Comparison of ENCODE assay signal across 9 mouse cellular contexts in genomic region chr9:44500638-44501175, GRCm38 (mm10). TPM values are rescaled to one million over a fixed set of nuclear protein-coding genes. Genes with fewer than 3 reads are reported as not detected.
DNase-seq lines count a peak whose midpoint lies in the region; ATAC-seq lines count a peak whose summit lies in the region.
"Had no signal": no experiment of that assay in that cellular context is flagged by ENCODE, and none has a peak within 500 bp of the region (broad histone marks: within the 10 kb centered on the region; RNA-seq: fewer than 3 reads in every experiment).

No protein-coding gene starts in this region.

- peak overlapping the region in 1 of 2 experiments; percentile 99; a peak in 3 of 4 replicates for H3K27ac ChIP-seq in heart, embryonic 14.5 days (replicated peaks in 1 of 2; ENCODE audit: control insufficient read depth in 1 of 2, insufficient read depth in 1 of 2, low read depth in 2 of 2, low read length in 2 of 2)
- H3K27ac ChIP-seq in limb, embryonic 11.5 days (replicated peaks; ENCODE audit: low read depth, low read length): peak overlapping the region; percentile 38; the same call in 1 of the 2 replicates

- H3K9ac ChIP-seq in heart, embryonic 14.5 days (ENCODE audit: low read length): peak overlapping the region; percentile 77
- no peak overlapping the region for H3K9ac ChIP-seq in limb, embryonic 11.5 days (ENCODE audit: low read length)

- H3K9me3 ChIP-seq in heart, embryonic 14.5 days (ENCODE audit: control insufficient read depth, low read length): no peaks in the 10 kb centered on the region
- H3K9me3 ChIP-seq in limb, embryonic 11.5 days (ENCODE audit: control insufficient read depth, low read length): no peaks in the 10 kb centered on the region
- H3K9me3 ChIP-seq: midbrain, embryonic 12.5 days had no signal

- WGBS in heart, embryonic 14.5 days: 52% methylated on average over 8 of the region's 8 CpGs
- WGBS in limb, embryonic 11.5 days: 36% methylated on average over 8 of the region's 8 CpGs

- no peak for ATAC-seq in heart, embryonic 14.5 days (ENCODE audit: insufficient number of reproducible peaks, insufficient read depth, low FRiP score, low read depth)
- ATAC-seq in limb, embryonic 11.5 days (ENCODE audit: insufficient number of reproducible peaks, low FRiP score, low TSS enrichment, low read depth): no peak

- peaks cover 48% of the 10 kb centered on the region for H3K36me3 ChIP-seq in heart, embryonic 14.5 days (ENCODE audit: control insufficient read depth, insufficient read depth, low read length)
- H3K36me3 ChIP-seq in limb, embryonic 11.5 days (ENCODE audit: control insufficient read depth, insufficient read depth, low read length): peaks cover 3% of the 10 kb centered on the region; the same call in 1 of the 2 replicates

- peaks cover 46 to 58% of the 10 kb centered on the region in 2 experiments for H3K4me1 ChIP-seq in heart, embryonic 14.5 days (ENCODE audit: control insufficient read depth in 2 of 2, insufficient read depth in 2 of 2, low read length in 2 of 2)
- peaks cover 51% of the 10 kb centered on the region for H3K4me1 ChIP-seq in limb, embryonic 11.5 days (ENCODE audit: control insufficient read depth, insufficient read depth, low read length)

- H3K27me3 ChIP-seq in heart, embryonic 14.5 days (ENCODE audit: control insufficient read depth, insufficient read depth, low read length): no peaks in the 10 kb centered on the region
- H3K27me3 ChIP-seq in limb, embryonic 11.5 days (ENCODE audit: control insufficient read depth, insufficient read depth, low read length): no peaks in the 10 kb centered on the region

- peak overlapping the region; percentile 35 to 43; a peak in 2 of 4 replicates for H3K4me3 ChIP-seq in heart, embryonic 14.5 days (ENCODE audit: control insufficient read depth in 1 of 2, insufficient read depth in 1 of 2, low read depth in 1 of 2, low read length in 2 of 2)
- no peak overlapping the region for H3K4me3 ChIP-seq in limb, embryonic 11.5 days (ENCODE audit: low read depth, low read length)

- peak overlapping the region; percentile 95 for H3K4me2 ChIP-seq in heart, embryonic 14.5 days (ENCODE audit: low read length)
- H3K4me2 ChIP-seq in limb, embryonic 11.5 days (ENCODE audit: low read depth, severe bottlenecking): peak overlapping the region; percentile 41; the same call in 1 of the 2 replicates

- peak; percentile 19 for DNase-seq in urinary bladder, adult 2 months (ENCODE audit: low spot score)
- DNase-seq in urinary bladder, postnatal 14 days (ENCODE audit: low spot score): no peak
- DNase-seq in limb, embryonic 11.5 days (ENCODE audit: low spot score): no peak
- peak; percentile 6 for DNase-seq in testis, postnatal 14 days (ENCODE audit: low spot score)
- no peak for DNase-seq in Muller cell, postnatal 12 days (ENCODE audit: inconsistent ontology term)
- no peak for DNase-seq in liver
- no peak for DNase-seq in ovary, postnatal 14 days (ENCODE audit: low spot score)

RNA-seq across cellular contexts. Expression of gene Bcl9l, which starts 18.1 kb away (rescaled TPM):
- 11.1 and 29.7 TPM in 2 replicates for polyA plus RNA-seq in urinary bladder, adult 2 months (2012; rRNA removed)
- polyA plus RNA-seq in heart, embryonic 14.5 days (2014; fragmentation: Nextera tagmentation; extraction: Ambion mirVana): 12.1 and 12.5 TPM in 2 replicates
- polyA plus RNA-seq in limb, embryonic 11.5 days (2014; fragmentation: Nextera tagmentation; extraction: Ambion mirVana): 11.6 and 12.3 TPM in 2 replicates

RNA-seq across cellular contexts. Expression of gene Upk2, which starts 45.9 kb away (rescaled TPM):
- polyA plus RNA-seq in urinary bladder, adult 2 months (2012; rRNA removed): 788 and 1,023 TPM in 2 replicates
- polyA plus RNA-seq in heart, embryonic 14.5 days (2014; fragmentation: Nextera tagmentation; extraction: Ambion mirVana): not detected in 2 replicates
- polyA plus RNA-seq in limb, embryonic 11.5 days (2014; fragmentation: Nextera tagmentation; extraction: Ambion mirVana): 0.59 and 0.99 TPM in 2 replicates
- polyA plus RNA-seq: midbrain, embryonic 12.5 days had no signal

RNA-seq across cellular contexts. Expression of gene Foxr1, which starts 59.8 kb away (rescaled TPM):
- polyA plus RNA-seq in urinary bladder, adult 2 months (2012; rRNA removed): 0.28 and 0.63 TPM in 2 replicates
- polyA plus RNA-seq in heart, embryonic 14.5 days (2014; fragmentation: Nextera tagmentation; extraction: Ambion mirVana): not detected in 2 replicates
- polyA plus RNA-seq in limb, embryonic 11.5 days (2014; fragmentation: Nextera tagmentation; extraction: Ambion mirVana): not detected in 2 replicates
- polyA plus RNA-seq: midbrain, embryonic 12.5 days had no signal

Comparison
In these comparisons a context has a peak if more than half of its experiments do, and no peak if none do; other contexts are left out.
1. DNase-seq: peak in urinary bladder, adult 2 months (single experiment) and testis, postnatal 14 days (single experiment); none in urinary bladder, postnatal 14 days (single experiment), limb, embryonic 11.5 days (single experiment), Muller cell, postnatal 12 days (single experiment), liver (single experiment) and ovary, postnatal 14 days (single experiment).
2. RNA of gene Upk2, which starts 45.9 kb away (polyA plus RNA-seq): 788 to 1,023 TPM in urinary bladder, adult 2 months; 0.59 to 0.99 TPM in limb, embryonic 11.5 days and not detected in heart, embryonic 14.5 days; every median in the first group is over 100 times any median in the second.